Mouse (Mus musculus): ENCODE measurements around the gene Cacfd1. TPM values are rescaled to one million over a fixed set of nuclear protein-coding genes. Genes with fewer than 3 reads are reported as not detected.

The Cacfd1 gene
- total RNA-seq, 4 experiments from 2014 or later = 64.5 to 73.5 (median 66.9) TPM

- peak; percentile 82 for DNase-seq
Measured at GRCm38 (mm10) chr2:27027618-27028436, 18.1 kb downstream of the Cacfd1 start, which contains the start of gene Slc2a6. Gene Slc2a6, minus strand, starts transcription at chr2:27027998.

- DNase-seq = no peak
Measured at GRCm38 (mm10) chr2:27028437-27029015, 18.8 kb downstream of the Cacfd1 start.

- DNase-seq = no peak
Measured at GRCm38 (mm10) chr2:27032361-27032760, 22.6 kb downstream of the Cacfd1 start.

- DNase-seq = no peak
Measured at GRCm38 (mm10) chr2:27036003-27036402, 26.3 kb downstream of the Cacfd1 start.

- DNase-seq = no peak
Measured at GRCm38 (mm10) chr2:27037008-27037407, 27.3 kb downstream of the Cacfd1 start.

GRCm38 (mm10) chr2:27038596-27038995 is 28.9 kb downstream of the Cacfd1 start:
- DNase-seq = no peak

GRCm38 (mm10) chr2:27039286-27039685 is 29.6 kb downstream of the Cacfd1 start:
- DNase-seq = no peak

- DNase-seq = no peak
Measured at GRCm38 (mm10) chr2:27042131-27042844, 32.6 kb downstream of the Cacfd1 start.

GRCm38 (mm10) chr2:27043461-27043860 is 33.7 kb downstream of the Cacfd1 start:
- DNase-seq = peak; percentile 50

- DNase-seq = no peak
Measured at GRCm38 (mm10) chr2:27044166-27044565, 34.4 kb downstream of the Cacfd1 start.

GRCm38 (mm10) chr2:27044641-27045040 is 34.9 kb downstream of the Cacfd1 start:
- no peak for DNase-seq

- DNase-seq = no peak
Measured at GRCm38 (mm10) chr2:27045979-27046770, 36.4 kb downstream of the Cacfd1 start.

GRCm38 (mm10) chr2:27049408-27049807 is 39.7 kb downstream of the Cacfd1 start:
- DNase-seq = no peak

- DNase-seq = no peak
Measured at GRCm38 (mm10) chr2:27058251-27058650, 48.5 kb downstream of the Cacfd1 start.

- DNase-seq = no peak
Measured at GRCm38 (mm10) chr2:27058751-27059150, 49.0 kb downstream of the Cacfd1 start.

GRCm38 (mm10) chr2:27059187-27059586 is 49.5 kb downstream of the Cacfd1 start:
- no peak for DNase-seq

GRCm38 (mm10) chr2:27067124-27067523 is 57.4 kb downstream of the Cacfd1 start:
- DNase-seq = no peak

GRCm38 (mm10) chr2:27067996-27068395 is 58.3 kb downstream of the Cacfd1 start:
- no peak for DNase-seq

GRCm38 (mm10) chr2:27069646-27070045 is 59.9 kb downstream of the Cacfd1 start:
- DNase-seq = no peak

- DNase-seq = no peak
Measured at GRCm38 (mm10) chr2:27070247-27070813, 60.6 kb downstream of the Cacfd1 start.
